Mouse (Mus musculus): Measurements from ENCODE around the gene Cacna1d.

DNA sequence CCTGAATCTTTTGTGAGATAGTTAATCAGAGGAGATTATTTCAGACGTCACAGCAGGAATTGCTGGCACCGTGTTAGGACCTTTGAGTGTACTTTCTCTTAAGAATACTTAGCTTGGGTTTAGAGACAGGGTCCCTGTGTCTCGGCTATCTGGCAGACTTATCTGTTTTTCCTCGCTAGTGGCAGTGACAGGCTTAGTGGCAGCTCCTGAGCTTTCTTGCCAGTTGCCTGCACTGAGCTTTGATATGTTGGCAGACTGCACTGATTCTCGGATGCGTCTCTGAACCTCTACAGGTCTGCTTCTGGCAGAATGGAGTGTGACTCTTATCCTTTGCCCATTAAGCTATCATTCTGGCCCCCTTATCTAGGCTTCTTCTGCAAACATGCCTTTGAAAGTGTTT is 3.7 kb upstream of the Cacna1d start:
- TF ChIP-seq CTCF (IDR thresholded peaks at IDR 0.05; ENCODE audit: low read depth), result no peak
- TF ChIP-seq EP300 (IDR thresholded peaks at IDR 0.05; ENCODE audit: low read depth), result no peak

All from liver, postnatal 0 days (tissue).